Mouse (Mus musculus) hematopoietic multipotent progenitor cell, adult 10-12 weeks (in vitro differentiated cells): ENCODE measurements around the gene Cpne6. TPM values are rescaled to one million over a fixed set of nuclear protein-coding genes. Genes with fewer than 3 reads are reported as not detected.

Experiments
- polyA plus RNA-seq: library from polyadenylated mRNA; stranded (reverse); fragments of >175 nt; gene quantifications from 2 replicates; pipeline ENCODE4 v1.2.3, GENCODE M21; 2012; ENCODE audit warnings: low replicate concordance

Gene Cpne6
- polyA plus RNA-seq: not detected in 2 replicates

GRCm38 (mm10) chr14:55510125-55510731 is at the start of gene Cpne6:
Cpne6 (plus strand) TSS chr14:55510445.

GRCm38 (mm10) chr14:55478651-55479599 is 31.3 kb upstream of the Cpne6 start, which contains the start of gene Dhrs4:
Dhrs4 (plus strand) TSS chr14:55478758.

GRCm38 (mm10) chr14:55490361-55491201 is 19.7 kb upstream of the Cpne6 start, which contains the start of gene Carmil3:
Carmil3 (plus strand) TSS chr14:55490651.

GRCm38 (mm10) chr14:55524785-55525184 is 14.5 kb downstream of the Cpne6 start, which contains the start of gene Nrl:
Nrl (minus strand) TSS chr14:55524981.

GRCm38 (mm10) chr14:55540067-55540786 is 30.0 kb downstream of the Cpne6 start, which contains the start of gene Pck2:
Pck2 (plus strand) TSS chr14:55540266.

GRCm38 (mm10) chr14:55559799-55560201 is 49.6 kb downstream of the Cpne6 start, which contains the start of gene Dcaf11:
Dcaf11 (plus strand) TSS chr14:55560006.

GRCm38 (mm10) chr14:55560202-55561073 is 50.2 kb downstream of the Cpne6 start, which contains the start of gene A730061H03Rik:
A730061H03Rik (minus strand) TSS chr14:55560406.

Other genes starting within 250 kb of the Cpne6 start
- gene Dhrs4, start 31.7 kb upstream of the Cpne6 start, polyA plus RNA-seq: 25.8 and 52.4 TPM in 2 replicates
- 3.4 and 6.3 TPM in 2 replicates for gene Carmil3, start 19.8 kb upstream of the Cpne6 start, polyA plus RNA-seq
- not detected in 2 replicates for gene Nrl, start 14.5 kb downstream of the Cpne6 start, polyA plus RNA-seq
- gene Pck2, start 29.8 kb downstream of the Cpne6 start, polyA plus RNA-seq: 40.5 and 60.9 TPM in 2 replicates
- 66.7 and 69.0 TPM in 2 replicates for gene Dcaf11, start 49.6 kb downstream of the Cpne6 start, polyA plus RNA-seq
- 2.0 TPM in 1 of 2 replicates, not detected in the other for gene A730061H03Rik, start 50.0 kb downstream of the Cpne6 start, polyA plus RNA-seq
- gene Fitm1, start 65.2 kb downstream of the Cpne6 start, polyA plus RNA-seq: 0.33 TPM in 1 of 2 replicates, not detected in the other
- gene Psme1, start 67.7 kb downstream of the Cpne6 start, polyA plus RNA-seq: 226 and 353 TPM in 2 replicates
- 10.0 and 14.4 TPM in 2 replicates for gene Emc9, start 74.9 kb downstream of the Cpne6 start, polyA plus RNA-seq
- gene Psme2, start 80.7 kb downstream of the Cpne6 start, polyA plus RNA-seq: 65.8 and 135 TPM in 2 replicates
- gene Rnf31, start 81.3 kb downstream of the Cpne6 start, polyA plus RNA-seq: 46.9 and 59.8 TPM in 2 replicates
- 35.4 and 179 TPM in 2 replicates for gene Irf9, start 93.1 kb downstream of the Cpne6 start, polyA plus RNA-seq
- 0.49 and 0.84 TPM in 2 replicates for gene Rec8, start 107.6 kb downstream of the Cpne6 start, polyA plus RNA-seq
- gene Ipo4, start 125.5 kb downstream of the Cpne6 start, polyA plus RNA-seq: 14.0 and 57.8 TPM in 2 replicates
- 3.7 TPM in 1 of 2 replicates, not detected in the other for gene Gm49378, start 127.5 kb downstream of the Cpne6 start, polyA plus RNA-seq
- gene Tm9sf1, start 133.4 kb downstream of the Cpne6 start, polyA plus RNA-seq: 14.0 and 32.8 TPM in 2 replicates
- 0.45 and 0.48 TPM in 2 replicates for gene Tssk4, start 139.7 kb downstream of the Cpne6 start, polyA plus RNA-seq
- gene Mdp1, start 150.1 kb downstream of the Cpne6 start, polyA plus RNA-seq: 18.5 and 23.8 TPM in 2 replicates
- 5.9 and 22.3 TPM in 2 replicates for gene Gmpr2, start 161.5 kb downstream of the Cpne6 start, polyA plus RNA-seq
- gene Nedd8, start 161.7 kb downstream of the Cpne6 start, polyA plus RNA-seq: 36.9 and 68.6 TPM in 2 replicates
- 48.2 and 59.6 TPM in 2 replicates for gene Tinf2, start 171.4 kb downstream of the Cpne6 start, polyA plus RNA-seq
- 13.8 and 16.6 TPM in 2 replicates for gene Tgm1, start 203.5 kb downstream of the Cpne6 start, polyA plus RNA-seq
- gene Rabggta, start 211.8 kb downstream of the Cpne6 start, polyA plus RNA-seq: 27.4 and 45.7 TPM in 2 replicates
- 8.3 and 9.9 TPM in 2 replicates for gene Dhrs1, start 235.2 kb downstream of the Cpne6 start, polyA plus RNA-seq
- 16.1 and 20.1 TPM in 2 replicates for gene Nop9, start 235.2 kb downstream of the Cpne6 start, polyA plus RNA-seq
- gene Cideb, start 248.0 kb downstream of the Cpne6 start, polyA plus RNA-seq: 0.11 and 0.15 TPM in 2 replicates